Mouse (Mus musculus) gastrocnemius, adult 2 months (tissue): ENCODE data around the gene Trip6. TPM values are rescaled to one million over a fixed set of nuclear protein-coding genes. Genes with fewer than 3 reads are reported as not detected.

Experiments
- DNase-seq: peaks from one replicate; pipeline ENCODE4 v3.0.0; 2022
- H3K27ac ChIP-seq: fragments of 200-600 bp; 2 replicates; pipeline ENCODE4 v1.8.1; 2022; ENCODE audit warnings: mild to moderate bottlenecking
- H3K4me3 ChIP-seq: fragments of 200-600 bp; 2 replicates; pipeline ENCODE4 v1.8.1; 2022; ENCODE audit warnings: mild to moderate bottlenecking, moderate library complexity
- CTCF ChIP-seq: fragments of 200-600 bp; IDR thresholded peaks from 2 replicates; pipeline ENCODE4 v1.8.1; 2022; ENCODE audit warnings: antibody characterized with exemption, mild to moderate bottlenecking, moderate library complexity
- intact Hi-C: fragments of 180-260 bp; cut with DNase I; formaldehyde crosslinking; loops from one replicate; pipeline ENCODE4 v1.15.1; 2025
- total RNA-seq, 2 experiments: library from RNA; stranded (reverse); gene quantifications; 2 replicates each; pipeline ENCODE4 v1.2.3; 2021

The Trip6 gene
- total RNA-seq, 2 experiments from 2014 or later: 2.1 to 3.1 TPM

- Histone ChIP-seq H3K27ac (no peak overlapping the region), H3K4me3 (no peak overlapping the region)
- DNase-seq: no peak
- intact Hi-C loops: loop anchor here (10.0 kb wide), 1 partner anchor 170 kb away; the partner anchor contains the start of gene Pop7
- no peak for TF ChIP-seq CTCF
Observed at GRCm38 (mm10) chr5:137335066-137335465, 20.9 kb upstream of the Trip6 start.

- peak overlapping the region; percentile 81; the same call in 1 of the 2 replicates for H3K27ac ChIP-seq
- intact Hi-C loops: loop anchor here (10.0 kb wide), 1 partner anchor 170 kb away; the partner anchor contains the start of gene Pop7
- DNase-seq: no peak
- H3K4me3 ChIP-seq: peak overlapping the region; percentile 72
- TF ChIP-seq CTCF: no peak
Observed at GRCm38 (mm10) chr5:137334317-137334716, 20.1 kb upstream of the Trip6 start.

GRCm38 (mm10) chr5:137333512-137334174, 19.4 kb upstream of the Trip6 start, which contains the start of gene Slc12a9:
TSS of gene Slc12a9 (minus strand) at chr5:137333597.
- intact Hi-C loops: loop anchor here (10.0 kb wide), 1 partner anchor 171 kb away; the partner anchor contains the start of gene Pop7
- peak; percentile 95 for DNase-seq
- peak; percentile 84 for TF ChIP-seq CTCF
- H3K27ac ChIP-seq: peak within 1 kb of the TSS; percentile 81
- H3K4me3 ChIP-seq: peak within 1 kb of the TSS; percentile 72

GRCm38 (mm10) chr5:137332857-137333511, 18.8 kb upstream of the Trip6 start:
- Histone ChIP-seq H3K4me3 (peak overlapping the region; percentile 72), H3K27ac (peak overlapping the region; percentile 81)
- intact Hi-C loops: loop anchor here (10.0 kb wide), 1 partner anchor 172 kb away; the partner anchor contains the start of gene Pop7
- DNase-seq: no peak
- TF ChIP-seq CTCF: no peak

- Histone ChIP-seq H3K27ac (no peak overlapping the region), H3K4me3 (no peak overlapping the region)
- intact Hi-C loops: loop anchor here (10.0 kb wide), 1 partner anchor 174 kb away; the partner anchor contains the start of gene Pop7
- TF ChIP-seq CTCF: no peak
- no peak for DNase-seq
Observed at GRCm38 (mm10) chr5:137330910-137331309, 16.7 kb upstream of the Trip6 start.

GRCm38 (mm10) chr5:137320996-137321395, 6.8 kb upstream of the Trip6 start:
- intact Hi-C loops: no loop called here

GRCm38 (mm10) chr5:137318570-137318969, 4.4 kb upstream of the Trip6 start:
- Histone ChIP-seq H3K27ac (no peak overlapping the region), H3K4me3 (no peak overlapping the region)
- no peak for DNase-seq
- intact Hi-C loops: no loop called here
- no peak for TF ChIP-seq CTCF

More at GRCm38 (mm10) chr5:137320996-137321395, 6.8 kb upstream of the Trip6 start:
- H3K4me3 ChIP-seq: no peak overlapping the region
- no peak for DNase-seq
- H3K27ac ChIP-seq: no peak overlapping the region
- no peak for TF ChIP-seq CTCF

- no peak for DNase-seq
- intact Hi-C loops: no loop called here
- Histone ChIP-seq H3K4me3 (no peak overlapping the region), H3K27ac (no peak overlapping the region)
- TF ChIP-seq CTCF: no peak
Observed at GRCm38 (mm10) chr5:137317361-137317760, 3.2 kb upstream of the Trip6 start.

GRCm38 (mm10) chr5:137315084-137315903, 1.1 kb upstream of the Trip6 start:
- intact Hi-C loops: no loop called here
- TF ChIP-seq CTCF: peak; percentile 66
- Histone ChIP-seq H3K27ac (peak overlapping the region; percentile 91; the same call in 1 of the 2 replicates), H3K4me3 (no peak overlapping the region)
- peak; percentile 62 for DNase-seq

GRCm38 (mm10) chr5:137313466-137314192, 575 bp downstream of the Trip6 start:
- Histone ChIP-seq H3K4me3 (peak overlapping the region; percentile 83), H3K27ac (peak overlapping the region; percentile 91)
- DNase-seq: no peak
- TF ChIP-seq CTCF: no peak
- intact Hi-C loops: no loop called here

- Histone ChIP-seq H3K4me3 (peak overlapping the region; percentile 97), H3K27ac (peak overlapping the region; percentile 95)
- DNase-seq: no peak
- no peak for TF ChIP-seq CTCF
- intact Hi-C loops: loop anchor here (5.0 kb wide), 1 partner anchor 194 kb away; the partner anchor contains the start of gene Pop7
Observed at GRCm38 (mm10) chr5:137308356-137308755, 5.8 kb downstream of the Trip6 start.
